Mouse (Mus musculus) heart, embryonic 15.5 days (tissue): ENCODE results near the gene Pycr1. TPM values are rescaled to one million over a fixed set of nuclear protein-coding genes. Genes with fewer than 3 reads are reported as not detected.
A peak's percentile ranks its signal among the peaks of the same experiment; 100 is the strongest.

Experiments used
- ATAC-seq: fragments of 200-750 bp; cut with Nextera tagmentation; replicated peaks from 2 replicates; pipeline ENCODE4 v1.8.0; 2017; ENCODE audit warnings: low read depth, moderate TSS enrichment; ENCODE audit not compliant: insufficient number of reproducible peaks, insufficient read depth, low FRiP score
- H3K27ac ChIP-seq: fragments of 300-500 bp; sonication (generic); 2 replicates; pipeline ENCODE4 v1.5.1; 2015; ENCODE audit warnings: mild to moderate bottlenecking, inconsistent platforms
- H3K27me3 ChIP-seq: fragments of 300-500 bp; sonication (generic); 2 replicates; pipeline ENCODE4 v1.6.1; 2015; ENCODE audit warnings: inconsistent platforms
- H3K36me3 ChIP-seq: fragments of 300-500 bp; sonication (generic); 2 replicates; pipeline ENCODE4 v1.6.1; 2015; ENCODE audit warnings: mild to moderate bottlenecking, inconsistent platforms
- H3K4me1 ChIP-seq: fragments of 300-500 bp; sonication (generic); replicated peaks from 2 replicates; pipeline ENCODE4 v1.6.1; 2015; ENCODE audit warnings: inconsistent platforms
- H3K4me2 ChIP-seq: fragments of 300-500 bp; sonication (generic); 2 replicates; pipeline ENCODE4 v1.6.1; 2015; ENCODE audit warnings: inconsistent platforms, mild to moderate bottlenecking, moderate library complexity
- H3K4me3 ChIP-seq: fragments of 300-500 bp; sonication (generic); 2 replicates; pipeline ENCODE4 v1.5.1; 2015; ENCODE audit warnings: mild to moderate bottlenecking, inconsistent platforms
- H3K9ac ChIP-seq: fragments of 300-500 bp; sonication (generic); 2 replicates; pipeline ENCODE4 v1.6.1; 2015; ENCODE audit warnings: mild to moderate bottlenecking, inconsistent platforms
- H3K9me3 ChIP-seq: fragments of 300-500 bp; sonication (generic); replicated peaks from 2 replicates; pipeline ENCODE4 v1.6.1; 2016; ENCODE audit warnings: inconsistent platforms
- WGBS: fragments of 180-500 bp; shearing (Covaris S2); methylation state at CpG from one replicate; pipeline ENCODE4 v1.1.7; 2015; ENCODE audit warnings: mixed read lengths; 5-methylcytosine and 5-hydroxymethylcytosine counted together
- polyA plus RNA-seq: library from polyadenylated mRNA; unstranded; fragments of >200 nt; fragmentation: Nextera tagmentation; extraction: Ambion mirVana; gene quantifications from 2 replicates; pipeline ENCODE4 v1.2.1, GENCODE M21; 2015

Pycr1 gene
- polyA plus RNA-seq, 1 experiment from 2014 or later, result 17.1 TPM

GRCm38 (mm10) chr11:120657301-120657700 is 13.7 kb upstream of the Pycr1 start:
- 84% methylated on average over 4 of the region's 4 CpGs for WGBS
- H3K36me3 ChIP-seq, result no peaks in the 10 kb centered on the region
- ATAC-seq, result no peak

DNA sequence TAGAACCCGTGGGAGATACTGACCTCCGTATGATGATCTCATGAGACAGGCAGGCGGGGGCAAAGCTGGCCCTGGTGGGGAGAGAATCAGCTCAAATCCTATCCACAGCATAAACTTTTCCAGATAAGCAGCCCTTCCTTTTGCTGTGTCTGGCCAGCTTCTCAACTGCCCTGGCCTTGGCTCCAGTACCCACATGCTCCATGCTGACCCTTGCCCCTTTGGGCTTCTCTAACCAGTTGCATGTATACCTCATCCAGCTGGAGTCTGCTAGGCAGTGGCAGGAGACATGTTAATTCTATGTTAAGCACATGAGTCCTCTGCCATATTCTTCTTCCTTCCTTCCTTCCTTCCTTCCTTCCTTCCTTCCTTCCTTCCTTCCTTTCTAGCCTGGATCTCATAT is 11.2 kb upstream of the Pycr1 start:
- Histone ChIP-seq H3K4me1 (peaks cover 9% of the 10 kb centered on the region), H3K27ac (no peak overlapping the region), H3K36me3 (no peaks in the 10 kb centered on the region), H3K4me2 (no peak overlapping the region), H3K27me3 (peaks cover 39% of the 10 kb centered on the region), H3K9ac (no peak overlapping the region), H3K9me3 (no peaks in the 10 kb centered on the region), H3K4me3 (no peak overlapping the region)
- 82% methylated on average over 3 of the region's 3 CpGs for WGBS
- no peak for ATAC-seq

More at GRCm38 (mm10) chr11:120657301-120657700, 13.7 kb upstream of the Pycr1 start:
- Histone ChIP-seq H3K4me3 (no peak overlapping the region), H3K27ac (no peak overlapping the region), H3K9me3 (no peaks in the 10 kb centered on the region), H3K27me3 (peaks cover 65% of the 10 kb centered on the region), H3K4me1 (peaks cover 25% of the 10 kb centered on the region), H3K4me2 (no peak overlapping the region), H3K9ac (no peak overlapping the region)

- Histone ChIP-seq H3K27me3 (peaks cover 11% of the 10 kb centered on the region), H3K27ac (no peak overlapping the region), H3K9ac (no peak overlapping the region), H3K4me1 (peaks cover 16% of the 10 kb centered on the region), H3K4me2 (no peak overlapping the region), H3K36me3 (no peaks in the 10 kb centered on the region), H3K4me3 (no peak overlapping the region), H3K9me3 (no peaks in the 10 kb centered on the region)
- 67% methylated on average over 3 of the region's 3 CpGs for WGBS
- ATAC-seq, result no peak
Measured at GRCm38 (mm10) chr11:120651872-120652271, 8.3 kb upstream of the Pycr1 start.

- Histone ChIP-seq H3K9ac (peak within 1 kb of the TSS; percentile 70), H3K4me1 (peaks cover 25% of the 10 kb centered on the region), H3K4me2 (peak within 1 kb of the TSS; percentile 70), H3K27me3 (no peaks in the 10 kb centered on the region), H3K36me3 (no peaks in the 10 kb centered on the region), H3K4me3 (peak within 1 kb of the TSS; percentile 61), H3K9me3 (no peaks in the 10 kb centered on the region), H3K27ac (peak within 1 kb of the TSS; percentile 95)
- ATAC-seq, result peak; percentile 33; the same call in 1 of the 2 replicates
- 4% methylated on average over 13 of the region's 13 CpGs for WGBS
Measured at GRCm38 (mm10) chr11:120648001-120648476, 4.5 kb upstream of the Pycr1 start, which contains the start of gene Myadml2. Gene Myadml2 (minus strand): TSS chr11:120648158.

- peak overlapping the region; percentile 61 for H3K4me3 ChIP-seq
- WGBS, result 69% methylated on average over 35 of the region's 35 CpGs
- H3K36me3 ChIP-seq, result no peaks in the 10 kb centered on the region
- no peaks in the 10 kb centered on the region for H3K27me3 ChIP-seq
- ATAC-seq, result no peak
- H3K27ac ChIP-seq, result peak overlapping the region; percentile 95
- H3K4me1 ChIP-seq, result peaks cover 33% of the 10 kb centered on the region
- H3K9me3 ChIP-seq, result no peaks in the 10 kb centered on the region
- H3K9ac ChIP-seq, result peak overlapping the region; percentile 70
- peak overlapping the region; percentile 70 for H3K4me2 ChIP-seq
Measured at GRCm38 (mm10) chr11:120647047-120647830, 3.7 kb upstream of the Pycr1 start.

- no peaks in the 10 kb centered on the region for H3K36me3 ChIP-seq
- peaks cover 30% of the 10 kb centered on the region for H3K4me1 ChIP-seq
- peak overlapping the region; percentile 70 for H3K9ac ChIP-seq
- peak overlapping the region; percentile 60 for H3K4me3 ChIP-seq
- ATAC-seq, result peak; percentile 32
- H3K27me3 ChIP-seq, result no peaks in the 10 kb centered on the region; the same call in 1 of the 2 replicates
- H3K9me3 ChIP-seq, result no peaks in the 10 kb centered on the region
- peak overlapping the region; percentile 38; the same call in 1 of the 2 replicates for H3K27ac ChIP-seq
- WGBS, result under 1% methylated on average over 18 of the region's 18 CpGs
- peak overlapping the region; percentile 93 for H3K4me2 ChIP-seq
Measured at GRCm38 (mm10) chr11:120642939-120643600, 499 bp downstream of the Pycr1 start.

DNA sequence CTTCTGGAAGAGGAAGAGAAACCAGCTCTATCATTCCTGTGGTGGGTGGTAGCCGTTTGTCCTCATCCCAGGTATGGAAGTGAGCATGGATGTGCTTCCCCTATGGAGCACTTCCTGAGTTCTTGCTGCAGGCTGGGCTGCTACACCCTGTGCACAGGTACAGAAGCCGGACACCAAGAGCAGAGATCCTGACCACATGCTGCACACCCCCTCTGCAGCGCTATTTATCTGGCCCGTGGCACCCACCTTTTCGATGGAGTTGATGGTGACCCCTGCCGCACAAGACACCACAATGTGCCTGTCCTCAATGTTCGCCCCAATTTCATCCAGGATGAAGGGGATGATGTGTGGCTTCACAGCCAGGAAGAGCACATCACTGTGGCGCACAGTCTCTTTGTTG is 1.7 kb downstream of the Pycr1 start:
- H3K36me3 ChIP-seq, result no peaks in the 10 kb centered on the region
- peaks cover 19% of the 10 kb centered on the region for H3K4me1 ChIP-seq
- H3K4me3 ChIP-seq, result no peak overlapping the region
- no peaks in the 10 kb centered on the region for H3K9me3 ChIP-seq
- no peak overlapping the region for H3K4me2 ChIP-seq
- no peak for ATAC-seq
- no peak overlapping the region for H3K27ac ChIP-seq
- H3K27me3 ChIP-seq, result no peaks in the 10 kb centered on the region; the same call in 1 of the 2 replicates
- H3K9ac ChIP-seq, result no peak overlapping the region; the same call in 1 of the 2 replicates
- 81% methylated on average over 8 of the region's 8 CpGs for WGBS

- 57% methylated on average over 9 of the region's 9 CpGs for WGBS
- Histone ChIP-seq H3K4me2 (no peak overlapping the region), H3K4me1 (peaks cover 16% of the 10 kb centered on the region), H3K9ac (0 out of 2 replicates have a peak overlapping the region, but pooled peaks have one; percentile 10), H3K27ac (no peak overlapping the region), H3K36me3 (no peaks in the 10 kb centered on the region), H3K4me3 (no peak overlapping the region), H3K9me3 (no peaks in the 10 kb centered on the region), H3K27me3 (no peaks in the 10 kb centered on the region; the same call in 1 of the 2 replicates)
- ATAC-seq, result no peak
Measured at GRCm38 (mm10) chr11:120641255-120641654, 2.3 kb downstream of the Pycr1 start.

GRCm38 (mm10) chr11:120634810-120635209 is 8.8 kb downstream of the Pycr1 start:
- H3K36me3 ChIP-seq, result no peaks in the 10 kb centered on the region
- no peak for ATAC-seq
- no peak overlapping the region for H3K4me2 ChIP-seq
- 84% methylated on average over 5 of the region's 5 CpGs for WGBS
- no peaks in the 10 kb centered on the region for H3K9me3 ChIP-seq
- no peak overlapping the region for H3K9ac ChIP-seq
- no peak overlapping the region for H3K4me3 ChIP-seq
- H3K27ac ChIP-seq, result no peak overlapping the region
- H3K4me1 ChIP-seq, result peaks cover 33% of the 10 kb centered on the region
- H3K27me3 ChIP-seq, result no peaks in the 10 kb centered on the region

DNA sequence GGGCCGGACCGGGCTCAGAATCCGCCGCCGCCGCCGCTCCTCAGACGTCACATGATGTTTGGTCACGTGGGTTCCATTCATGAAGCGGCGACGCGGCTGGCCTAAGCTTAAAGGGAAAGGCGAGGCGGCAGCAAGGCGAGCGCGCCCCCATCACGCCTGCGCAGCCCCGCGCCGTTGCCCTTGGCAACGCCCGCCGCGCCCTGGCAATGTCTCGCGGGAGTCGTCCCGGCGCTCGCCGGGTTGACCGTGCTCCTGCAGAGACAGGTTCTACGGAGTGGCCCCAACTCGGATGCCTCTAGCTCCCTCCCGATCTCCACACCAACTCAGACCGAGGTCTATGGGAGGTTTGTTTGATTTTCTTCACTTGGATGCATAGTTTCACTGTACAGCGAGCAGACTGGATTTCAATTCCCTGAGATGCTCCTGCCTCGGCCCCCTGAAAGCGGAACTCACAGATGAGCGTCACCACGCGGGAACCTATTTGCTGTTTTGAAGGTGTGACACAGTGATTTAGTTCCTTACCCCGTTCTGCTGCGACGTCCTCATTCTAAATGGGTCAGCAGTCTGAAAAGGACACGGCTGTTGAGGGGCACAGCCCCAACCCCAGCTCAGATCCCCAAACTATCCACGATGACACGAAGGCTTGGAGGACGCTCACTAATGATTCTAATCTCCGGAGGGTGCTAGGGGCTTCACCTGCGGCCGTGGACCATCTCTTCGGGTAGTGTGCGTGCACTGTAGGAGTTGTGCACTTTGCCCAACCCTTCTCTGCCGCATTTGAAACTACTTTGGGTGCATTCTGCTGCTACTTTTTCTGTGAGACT is 9.8 kb downstream of the Pycr1 start, which contains the start of gene Mafg:
TSS of gene Mafg (minus strand) at position 81 of the 824 bp plus-strand sequence.
- peak within 1 kb of the TSS; percentile 86 for H3K27ac ChIP-seq
- H3K9ac ChIP-seq, result peak within 1 kb of the TSS; percentile 94
- no peaks in the 10 kb centered on the region for H3K27me3 ChIP-seq
- no peaks in the 10 kb centered on the region for H3K9me3 ChIP-seq
- H3K4me1 ChIP-seq, result peaks cover 44% of the 10 kb centered on the region
- H3K36me3 ChIP-seq, result peaks cover 5% of the 10 kb centered on the region; the same call in 1 of the 2 replicates
- H3K4me3 ChIP-seq, result peak within 1 kb of the TSS; percentile 95
- peak within 1 kb of the TSS; percentile 94 for H3K4me2 ChIP-seq
- WGBS, result 10% methylated on average over 54 of the region's 58 CpGs
- ATAC-seq, result peak; percentile 88
